Mouse (Mus musculus): ENCODE measurements around the gene Il33. TPM values are rescaled to one million over a fixed set of nuclear protein-coding genes. Genes with fewer than 3 reads are reported as not detected.

The Il33 gene
- polyA plus RNA-seq, 1 experiment from 2014 or later: 0.71 TPM

DNA sequence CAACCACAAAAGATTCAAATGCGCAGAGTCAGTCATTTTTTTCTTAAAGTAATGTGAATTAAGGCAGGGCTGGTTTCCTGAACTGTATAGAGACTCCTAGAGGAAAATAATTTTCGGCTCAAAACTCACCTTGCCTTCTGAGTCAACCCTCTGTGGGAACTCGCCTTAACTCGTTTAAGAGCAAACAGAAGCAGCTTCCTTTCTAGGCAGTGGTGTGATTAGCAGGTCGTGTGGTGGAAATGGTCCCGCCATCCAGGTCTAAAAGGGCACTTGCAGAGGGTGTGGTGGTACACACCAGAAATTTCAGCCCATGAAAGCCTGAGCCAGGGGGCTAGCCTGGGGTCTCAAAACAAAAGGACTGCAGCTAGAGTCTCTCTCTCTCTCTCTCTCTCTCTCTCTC is 32.1 kb upstream of the Il33 start:
- no peaks in the 10 kb centered on the region for H3K4me1 ChIP-seq (replicated peaks; ENCODE audit: control insufficient read depth, insufficient read depth, low read length)
- no peaks in the 10 kb centered on the region for H3K27me3 ChIP-seq (replicated peaks; ENCODE audit: control insufficient read depth, insufficient read depth, low read length)
- H3K27ac ChIP-seq (ENCODE audit: low read length): no peak overlapping the region
- no peak overlapping the region for H3K4me3 ChIP-seq (replicated peaks; ENCODE audit: low read length)
- H3K9ac ChIP-seq (replicated peaks; ENCODE audit: low read depth, low read length): no peak overlapping the region
- no peak overlapping the region for H3K4me2 ChIP-seq (ENCODE audit: low read length)
- no peak for ATAC-seq
- no peaks in the 10 kb centered on the region for H3K9me3 ChIP-seq (ENCODE audit: control insufficient read depth, low read length)
- H3K36me3 ChIP-seq (ENCODE audit: control insufficient read depth, insufficient read depth): no peaks in the 10 kb centered on the region
- 81% methylated on average over 6 of the region's 6 CpGs for WGBS

DNA sequence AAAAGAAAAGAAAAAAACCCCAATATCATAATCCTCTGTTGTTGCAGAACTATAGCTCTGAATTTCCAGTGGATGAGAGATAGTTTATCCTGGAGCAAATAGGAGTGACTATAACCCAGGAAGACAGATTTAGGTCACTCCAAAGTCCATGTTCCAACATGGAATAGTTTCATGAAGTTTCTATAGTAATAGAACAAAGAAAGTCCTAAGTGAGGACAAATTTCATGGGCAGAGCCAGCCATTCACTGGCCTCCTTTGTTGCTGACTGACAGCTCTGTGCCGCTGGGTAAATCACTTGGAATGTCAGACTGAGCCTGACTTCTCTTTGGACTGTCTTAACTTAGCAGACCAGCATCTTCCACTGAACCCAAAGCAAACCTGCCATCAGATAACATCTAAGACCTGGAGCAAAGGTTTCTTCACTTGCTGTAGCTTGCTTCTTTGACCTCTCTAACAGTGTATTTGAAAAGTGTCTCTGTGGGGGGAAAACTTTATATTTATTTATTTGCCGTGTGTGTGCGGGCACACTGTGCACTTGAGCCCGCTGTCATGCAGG is 31.1 kb upstream of the Il33 start:
- Histone ChIP-seq H3K4me3 (replicated peaks; ENCODE audit: low read length) (no peak overlapping the region), H3K4me2 (ENCODE audit: low read length) (no peak overlapping the region), H3K27ac (ENCODE audit: low read length) (no peak overlapping the region), H3K27me3 (replicated peaks; ENCODE audit: control insufficient read depth, insufficient read depth, low read length) (no peaks in the 10 kb centered on the region), H3K9me3 (ENCODE audit: control insufficient read depth, low read length) (no peaks in the 10 kb centered on the region), H3K9ac (replicated peaks; ENCODE audit: low read depth, low read length) (no peak overlapping the region), H3K4me1 (replicated peaks; ENCODE audit: control insufficient read depth, insufficient read depth, low read length) (no peaks in the 10 kb centered on the region), H3K36me3 (ENCODE audit: control insufficient read depth, insufficient read depth) (no peaks in the 10 kb centered on the region)
- WGBS: 78% methylated on average over 4 of the region's 4 CpGs
- ATAC-seq: no peak

DNA sequence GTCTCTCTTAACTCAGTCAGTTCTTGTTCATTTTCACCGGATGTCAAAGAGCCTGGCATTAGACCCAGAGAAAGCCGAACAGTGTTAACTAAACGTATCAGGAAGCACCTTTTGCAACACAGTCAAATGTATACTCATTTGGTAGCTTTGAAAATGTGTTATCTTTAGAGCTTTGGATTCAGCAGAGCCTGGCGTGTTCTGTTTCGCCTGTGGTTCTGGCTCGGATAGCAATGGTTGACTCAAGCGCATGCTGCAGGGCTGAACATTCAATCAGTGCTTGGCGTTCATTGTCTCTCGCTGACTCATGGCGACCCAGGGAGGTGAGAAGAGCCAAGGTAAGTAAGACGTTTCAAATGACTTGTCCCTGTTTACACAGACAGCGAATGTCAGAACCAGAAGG is 30.5 kb upstream of the Il33 start:
- no peak overlapping the region for H3K4me2 ChIP-seq (ENCODE audit: low read length)
- ATAC-seq: no peak

DNA sequence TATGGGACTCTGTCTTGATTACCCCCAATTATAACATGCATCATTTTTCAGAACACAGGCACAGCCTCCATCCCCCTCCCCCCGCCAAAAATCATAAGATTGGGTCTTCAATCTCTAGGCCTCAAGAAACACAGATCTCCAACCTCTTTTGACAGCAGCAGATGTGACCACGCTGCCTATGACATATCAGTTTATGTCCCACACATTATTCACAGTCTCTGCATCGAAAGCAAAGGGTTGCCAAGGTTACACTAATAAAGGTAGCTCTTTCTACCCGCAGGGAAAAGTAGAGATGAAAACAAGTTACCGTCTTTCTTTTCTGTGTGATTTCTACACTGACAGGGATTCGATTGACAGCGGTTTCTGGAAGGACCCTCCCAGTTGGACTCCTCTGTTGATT is 29.9 kb upstream of the Il33 start:
- Histone ChIP-seq H3K27ac (ENCODE audit: low read length) (no peak overlapping the region), H3K36me3 (ENCODE audit: control insufficient read depth, insufficient read depth) (no peaks in the 10 kb centered on the region), H3K4me1 (replicated peaks; ENCODE audit: control insufficient read depth, insufficient read depth, low read length) (no peaks in the 10 kb centered on the region), H3K27me3 (replicated peaks; ENCODE audit: control insufficient read depth, insufficient read depth, low read length) (no peaks in the 10 kb centered on the region), H3K9me3 (ENCODE audit: control insufficient read depth, low read length) (no peaks in the 10 kb centered on the region), H3K4me2 (ENCODE audit: low read length) (no peak overlapping the region), H3K4me3 (replicated peaks; ENCODE audit: low read length) (no peak overlapping the region), H3K9ac (replicated peaks; ENCODE audit: low read depth, low read length) (no peak overlapping the region)
- ATAC-seq: no peak
- 52% methylated on average over 7 of the region's 7 CpGs for WGBS

More for the DNA sequence above, 30.5 kb upstream of the Il33 start:
- Histone ChIP-seq H3K4me3 (replicated peaks; ENCODE audit: low read length) (no peak overlapping the region), H3K36me3 (ENCODE audit: control insufficient read depth, insufficient read depth) (no peaks in the 10 kb centered on the region), H3K27ac (ENCODE audit: low read length) (no peak overlapping the region), H3K9me3 (ENCODE audit: control insufficient read depth, low read length) (no peaks in the 10 kb centered on the region), H3K27me3 (replicated peaks; ENCODE audit: control insufficient read depth, insufficient read depth, low read length) (no peaks in the 10 kb centered on the region), H3K9ac (replicated peaks; ENCODE audit: low read depth, low read length) (no peak overlapping the region), H3K4me1 (replicated peaks; ENCODE audit: control insufficient read depth, insufficient read depth, low read length) (no peaks in the 10 kb centered on the region)
- 89% methylated on average over 12 of the region's 12 CpGs for WGBS

DNA sequence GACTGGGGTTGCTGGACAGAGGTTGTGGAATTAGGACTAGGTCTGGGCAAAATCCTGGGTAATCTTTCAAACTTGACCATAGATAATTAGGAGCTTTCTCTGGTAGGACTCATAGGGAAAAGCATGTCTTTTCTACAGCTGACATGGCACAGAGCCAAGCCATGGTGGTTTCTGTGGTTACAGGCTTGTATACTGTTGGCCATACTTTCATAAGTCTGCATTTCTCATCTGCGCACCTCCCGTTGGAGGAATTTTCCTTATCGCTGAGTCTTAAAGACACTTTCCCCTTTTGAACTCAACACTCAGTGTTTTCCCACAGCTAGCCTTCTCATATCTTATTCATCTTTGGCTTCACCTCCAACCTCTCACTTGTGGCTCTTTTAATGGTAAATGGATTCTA is 24.6 kb upstream of the Il33 start:
- WGBS: 94% methylated on average over 3 of the region's 3 CpGs
- H3K4me3 ChIP-seq (replicated peaks; ENCODE audit: low read length): no peak overlapping the region
- no peaks in the 10 kb centered on the region for H3K36me3 ChIP-seq (ENCODE audit: control insufficient read depth, insufficient read depth)
- no peak for ATAC-seq
- H3K9ac ChIP-seq (replicated peaks; ENCODE audit: low read depth, low read length): no peak overlapping the region
- no peaks in the 10 kb centered on the region for H3K9me3 ChIP-seq (ENCODE audit: control insufficient read depth, low read length)
- no peaks in the 10 kb centered on the region for H3K27me3 ChIP-seq (replicated peaks; ENCODE audit: control insufficient read depth, insufficient read depth, low read length)
- no peak overlapping the region for H3K27ac ChIP-seq (ENCODE audit: low read length)
- H3K4me2 ChIP-seq (ENCODE audit: low read length): no peak overlapping the region
- no peaks in the 10 kb centered on the region for H3K4me1 ChIP-seq (replicated peaks; ENCODE audit: control insufficient read depth, insufficient read depth, low read length)

DNA sequence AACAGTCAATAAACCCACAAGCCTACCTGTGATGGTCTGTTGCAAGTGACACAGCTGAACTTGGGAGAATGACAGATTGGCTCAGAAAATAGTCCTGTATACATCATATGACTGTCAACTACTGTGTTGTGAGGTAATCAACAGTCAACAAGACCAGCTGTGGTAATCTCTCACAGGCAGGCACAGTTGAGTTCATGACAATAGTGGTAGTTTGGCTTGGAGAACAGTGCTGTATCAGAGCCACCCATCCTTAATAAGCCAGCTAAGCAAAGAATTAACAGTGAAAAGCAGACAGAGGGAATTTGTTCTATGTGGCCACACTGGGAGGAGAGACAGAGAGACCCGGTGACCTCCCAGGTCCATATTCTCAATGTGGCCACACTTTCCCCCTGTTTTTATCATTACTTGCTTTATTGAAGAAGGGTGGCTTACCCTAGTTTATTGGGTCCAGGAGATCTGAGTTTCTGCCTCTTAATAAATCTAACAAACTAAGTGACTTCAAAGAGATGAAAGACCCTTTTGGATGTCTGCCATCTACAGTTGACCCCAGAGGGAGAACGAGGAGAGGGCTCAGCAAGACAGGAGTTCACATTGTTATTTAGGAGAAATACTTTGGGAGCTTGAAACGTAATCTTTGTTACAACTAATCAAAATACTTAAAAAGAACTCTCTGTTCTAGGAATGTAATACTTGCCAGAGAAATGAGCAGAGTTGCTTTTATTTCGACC is 22.4 kb upstream of the Il33 start:
- no peak overlapping the region for H3K27ac ChIP-seq (ENCODE audit: low read length)
- ATAC-seq: no peak
- WGBS: 58% methylated on average over 4 of the region's 4 CpGs

DNA sequence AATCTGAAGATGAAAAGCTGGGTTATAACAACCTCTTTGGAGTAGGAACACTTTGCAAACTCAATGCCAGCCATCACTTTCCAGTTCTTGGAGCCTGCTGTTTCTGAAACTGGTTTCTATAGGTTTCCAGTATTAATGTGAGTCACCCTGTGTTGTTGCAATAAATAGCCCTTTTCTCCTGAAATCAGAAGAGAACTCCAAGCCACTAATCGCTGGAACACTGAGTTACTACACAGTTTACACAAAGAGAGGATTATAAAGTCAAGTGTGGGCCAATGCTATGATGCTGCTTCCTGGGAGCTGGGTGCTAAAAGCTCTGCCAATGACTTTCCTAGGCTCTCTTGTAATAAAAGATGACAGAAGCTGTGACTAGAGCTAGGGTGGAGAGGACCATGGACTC is 19.0 kb upstream of the Il33 start:
- no peak for ATAC-seq
- WGBS: 45% methylated on average over 1 of the region's 1 CpGs
- no peaks in the 10 kb centered on the region for H3K4me1 ChIP-seq (replicated peaks; ENCODE audit: control insufficient read depth, insufficient read depth, low read length)
- H3K9ac ChIP-seq (replicated peaks; ENCODE audit: low read depth, low read length): no peak overlapping the region
- H3K27me3 ChIP-seq (replicated peaks; ENCODE audit: control insufficient read depth, insufficient read depth, low read length): no peaks in the 10 kb centered on the region
- no peak overlapping the region for H3K27ac ChIP-seq (ENCODE audit: low read length)
- no peak overlapping the region for H3K4me2 ChIP-seq (ENCODE audit: low read length)
- no peaks in the 10 kb centered on the region for H3K9me3 ChIP-seq (ENCODE audit: control insufficient read depth, low read length)
- no peak overlapping the region for H3K4me3 ChIP-seq (replicated peaks; ENCODE audit: low read length)
- H3K36me3 ChIP-seq (ENCODE audit: control insufficient read depth, insufficient read depth): no peaks in the 10 kb centered on the region

More for the DNA sequence above, 22.4 kb upstream of the Il33 start:
- H3K9me3 ChIP-seq (ENCODE audit: control insufficient read depth, low read length): no peaks in the 10 kb centered on the region
- no peaks in the 10 kb centered on the region for H3K27me3 ChIP-seq (replicated peaks; ENCODE audit: control insufficient read depth, insufficient read depth, low read length)
- H3K4me2 ChIP-seq (ENCODE audit: low read length): no peak overlapping the region
- H3K4me3 ChIP-seq (replicated peaks; ENCODE audit: low read length): no peak overlapping the region
- no peaks in the 10 kb centered on the region for H3K36me3 ChIP-seq (ENCODE audit: control insufficient read depth, insufficient read depth)
- H3K4me1 ChIP-seq (replicated peaks; ENCODE audit: control insufficient read depth, insufficient read depth, low read length): no peaks in the 10 kb centered on the region
- H3K9ac ChIP-seq (replicated peaks; ENCODE audit: low read depth, low read length): no peak overlapping the region

DNA sequence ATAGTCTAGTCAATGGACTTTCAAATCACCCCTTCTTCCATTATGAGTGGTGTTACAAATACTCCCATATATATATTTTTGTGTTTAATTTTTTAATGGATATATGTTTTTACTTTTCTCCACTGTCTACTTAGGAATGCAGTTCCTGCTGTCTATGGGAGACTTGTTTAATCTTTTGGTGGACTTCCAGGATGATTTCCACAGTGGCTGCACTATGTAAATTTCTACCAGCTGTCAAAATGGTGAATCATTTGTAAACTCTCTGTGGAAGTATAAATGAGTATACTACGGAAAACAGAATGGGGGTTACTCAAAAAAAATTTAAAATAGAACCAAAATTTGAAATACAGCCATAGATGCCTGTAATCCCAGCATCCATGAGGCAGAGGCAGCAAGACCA is 15.7 kb upstream of the Il33 start:
- no peak overlapping the region for H3K4me3 ChIP-seq (replicated peaks; ENCODE audit: low read length)
- no peak overlapping the region for H3K9ac ChIP-seq (replicated peaks; ENCODE audit: low read depth, low read length)
- no peaks in the 10 kb centered on the region for H3K4me1 ChIP-seq (replicated peaks; ENCODE audit: control insufficient read depth, insufficient read depth, low read length)
- H3K4me2 ChIP-seq (ENCODE audit: low read length): no peak overlapping the region
- H3K36me3 ChIP-seq (ENCODE audit: control insufficient read depth, insufficient read depth): no peaks in the 10 kb centered on the region
- H3K27ac ChIP-seq (ENCODE audit: low read length): no peak overlapping the region
- 76% methylated on average over 1 of the region's 1 CpGs for WGBS
- no peaks in the 10 kb centered on the region for H3K9me3 ChIP-seq (ENCODE audit: control insufficient read depth, low read length)
- H3K27me3 ChIP-seq (replicated peaks; ENCODE audit: control insufficient read depth, insufficient read depth, low read length): no peaks in the 10 kb centered on the region
- ATAC-seq: no peak

DNA sequence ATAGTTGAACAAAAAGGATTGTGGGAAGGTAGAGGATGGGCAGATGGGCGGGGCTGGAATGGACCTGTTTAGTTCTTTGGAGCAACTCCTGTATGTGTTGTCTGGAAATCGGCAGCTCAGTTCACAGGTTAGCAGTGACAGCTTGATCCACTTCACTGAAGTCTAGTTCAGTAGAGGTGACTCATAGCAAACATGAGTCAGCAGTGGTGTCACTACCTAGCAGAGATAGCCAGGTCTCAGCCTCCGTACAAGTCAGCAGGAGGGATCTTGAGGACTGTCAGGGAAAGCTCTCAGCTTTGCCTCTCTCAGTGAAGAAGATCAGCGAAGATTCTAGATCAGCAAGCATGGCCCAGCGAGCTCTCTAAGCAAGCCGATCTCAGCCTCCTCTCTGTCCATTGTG is 13.0 kb upstream of the Il33 start:
- Histone ChIP-seq H3K4me2 (ENCODE audit: low read length) (no peak overlapping the region), H3K4me3 (replicated peaks; ENCODE audit: low read length) (no peak overlapping the region), H3K4me1 (replicated peaks; ENCODE audit: control insufficient read depth, insufficient read depth, low read length) (no peaks in the 10 kb centered on the region), H3K36me3 (ENCODE audit: control insufficient read depth, insufficient read depth) (no peaks in the 10 kb centered on the region), H3K9me3 (ENCODE audit: control insufficient read depth, low read length) (no peaks in the 10 kb centered on the region), H3K27me3 (replicated peaks; ENCODE audit: control insufficient read depth, insufficient read depth, low read length) (no peaks in the 10 kb centered on the region), H3K27ac (ENCODE audit: low read length) (no peak overlapping the region), H3K9ac (replicated peaks; ENCODE audit: low read depth, low read length) (no peak overlapping the region)
- ATAC-seq: no peak
- WGBS: 90% methylated on average over 6 of the region's 6 CpGs

DNA sequence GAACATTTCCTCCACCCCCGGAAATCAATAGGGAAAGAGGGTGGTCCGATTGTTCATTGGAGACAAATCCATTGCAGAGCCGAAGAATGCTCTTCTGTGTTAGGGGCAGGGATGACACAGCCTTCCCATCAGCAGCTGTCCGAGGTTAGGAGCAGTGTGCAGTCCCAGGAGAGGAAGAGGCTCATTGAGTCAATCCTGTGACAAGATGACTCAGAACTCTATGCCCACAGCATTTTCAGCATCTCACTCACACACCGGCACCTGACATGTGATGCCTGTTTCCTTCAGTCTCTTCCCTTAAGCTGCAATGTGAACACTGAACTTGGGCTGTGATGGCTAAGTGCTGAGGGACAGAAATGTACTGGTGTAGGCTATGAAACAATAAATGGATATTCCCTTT is 7.5 kb upstream of the Il33 start:
- Histone ChIP-seq H3K4me3 (replicated peaks; ENCODE audit: low read length) (no peak overlapping the region), H3K4me2 (ENCODE audit: low read length) (no peak overlapping the region), H3K36me3 (ENCODE audit: control insufficient read depth, insufficient read depth) (no peaks in the 10 kb centered on the region), H3K9me3 (ENCODE audit: control insufficient read depth, low read length) (no peaks in the 10 kb centered on the region), H3K9ac (replicated peaks; ENCODE audit: low read depth, low read length) (no peak overlapping the region), H3K27me3 (replicated peaks; ENCODE audit: control insufficient read depth, insufficient read depth, low read length) (no peaks in the 10 kb centered on the region), H3K27ac (ENCODE audit: low read length) (no peak overlapping the region), H3K4me1 (replicated peaks; ENCODE audit: control insufficient read depth, insufficient read depth, low read length) (no peaks in the 10 kb centered on the region)
- ATAC-seq: no peak
- WGBS: 81% methylated on average over 5 of the region's 5 CpGs
